Mouse (Mus musculus): ENCODE results near the gene Tenm4.

DNA sequence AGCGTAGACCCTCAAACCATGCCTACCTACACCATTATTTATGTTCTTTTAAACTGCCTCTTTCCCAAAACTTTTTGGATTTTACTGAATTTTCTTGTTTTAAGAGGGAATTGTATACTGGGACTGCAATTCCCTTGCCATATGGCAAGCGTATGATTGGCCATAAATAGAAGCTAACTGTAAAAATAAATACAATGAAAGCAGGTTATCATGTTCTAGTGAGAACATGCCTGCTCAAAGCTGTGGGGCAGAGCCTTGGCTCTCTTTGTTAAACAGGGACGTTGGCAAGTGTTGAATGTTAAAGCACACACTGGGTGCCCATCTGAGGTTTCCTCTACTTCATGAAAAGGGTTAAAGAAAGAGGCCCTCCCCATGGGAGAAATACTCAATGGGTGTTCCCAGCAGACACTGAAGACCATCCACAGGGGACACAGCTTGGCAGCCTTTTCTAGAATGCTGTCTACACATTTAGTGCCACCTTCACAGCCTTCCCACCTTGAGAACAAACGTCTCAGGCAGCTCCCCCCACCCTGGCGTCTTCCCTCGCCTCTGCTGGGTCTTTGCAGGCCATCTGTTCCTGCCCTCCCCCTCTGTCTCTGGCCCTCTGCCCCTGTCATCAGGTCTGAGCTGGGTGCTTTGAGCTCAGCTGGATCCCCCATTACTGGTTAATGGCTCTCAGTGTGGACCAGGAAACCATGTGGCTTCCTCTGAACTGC, 480.7 kb downstream of the Tenm4 start:
- TF ChIP-seq EP300 (IDR thresholded peaks at IDR 0.05; ENCODE audit: low read depth) (no peak), CTCF (IDR thresholded peaks at IDR 0.05; ENCODE audit: low read depth) (no peak)

Measured in liver, postnatal 0 days (tissue).